Mouse (Mus musculus): ENCODE measurements around the gene Ripor2.

- TF ChIP-seq CTCF (IDR thresholded peaks at IDR 0.05; ENCODE audit: extremely low read depth, insufficient read length, insufficient replicate concordance, low read depth, low read length) (no peak), POLR2A (IDR thresholded peaks at IDR 0.05; ENCODE audit: low read depth, low read length) (no peak)
Observed at GRCm38 (mm10) chr13:24654919-24655635, 73.1 kb downstream of the Ripor2 start.
